Mouse (Mus musculus) heart, embryonic 10.5 days (tissue): ENCODE data around the gene Tmc5. TPM values are rescaled to one million over a fixed set of nuclear protein-coding genes. Genes with fewer than 3 reads are reported as not detected.

ENCODE experiments used
- DNase-seq: peaks from one replicate; pipeline ENCODE4 v3.0.0-alpha.2; 2017; ENCODE audit warnings: low spot score
- H3K27ac ChIP-seq: fragments of 300-500 bp; sonication (generic); 2 replicates; pipeline ENCODE4 v1.5.1; 2016; ENCODE audit warnings: mild to moderate bottlenecking
- H3K27me3 ChIP-seq: fragments of 300-500 bp; sonication (generic); 2 replicates; pipeline ENCODE4 v1.6.1; 2016; ENCODE audit warnings: mild to moderate bottlenecking; ENCODE audit not compliant: poor library complexity, insufficient read depth, severe bottlenecking
- H3K36me3 ChIP-seq: fragments of 300-500 bp; sonication (generic); 2 replicates; pipeline ENCODE4 v1.6.1; 2016; ENCODE audit warnings: mild to moderate bottlenecking, moderate library complexity
- H3K4me1 ChIP-seq: fragments of 300-500 bp; sonication (generic); 2 replicates; pipeline ENCODE4 v1.6.1; 2016; ENCODE audit warnings: mild to moderate bottlenecking
- H3K4me3 ChIP-seq: fragments of 300-500 bp; sonication (generic); 2 replicates; pipeline ENCODE4 v1.5.1; 2016; ENCODE audit warnings: mild to moderate bottlenecking, moderate library complexity
- H3K9me3 ChIP-seq: fragments of 300-500 bp; sonication (generic); 2 replicates; pipeline ENCODE4 v1.6.1; 2016; ENCODE audit warnings: mild to moderate bottlenecking, moderate library complexity
- WGBS: fragments of 180-500 bp; shearing (Covaris S2); methylation state at CpG from one replicate; pipeline ENCODE4 v1.1.7; 2016; 5-methylcytosine and 5-hydroxymethylcytosine counted together
- polyA plus RNA-seq: library from polyadenylated mRNA; unstranded; fragments of >200 nt; fragmentation: Nextera tagmentation; extraction: Ambion mirVana; gene quantifications from 2 replicates; pipeline ENCODE4 v1.2.1, GENCODE M21; 2016

The Tmc5 gene
- polyA plus RNA-seq, 1 experiment from 2014 or later: not detected

DNA sequence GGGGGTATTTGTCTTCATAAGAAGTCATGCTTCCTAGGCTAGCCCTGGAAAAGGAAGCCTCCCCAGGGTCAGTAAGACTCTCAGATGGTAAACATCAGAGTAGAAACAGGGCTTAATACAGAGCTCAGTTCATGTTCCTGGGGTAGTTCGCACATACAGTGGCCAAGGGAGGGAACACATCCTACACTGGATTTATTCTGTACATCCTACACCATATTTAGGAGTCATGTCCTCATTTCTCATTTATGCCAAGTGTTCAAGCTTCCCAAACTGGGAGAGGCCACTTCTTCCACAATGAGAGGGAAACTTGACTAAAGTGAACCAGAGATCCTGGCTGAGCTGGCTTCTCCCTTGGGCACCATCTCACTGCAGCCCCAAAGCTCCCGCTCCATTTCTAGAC, 70.7 kb downstream of the Tmc5 start:
- 0 out of 2 replicates have a peak, but pooled peaks cover 3% of the 10 kb centered on the region for H3K4me1 ChIP-seq
- H3K9me3 ChIP-seq: peaks cover 7% of the 10 kb centered on the region
- no peak overlapping the region for H3K27ac ChIP-seq
- no peaks in the 10 kb centered on the region for H3K36me3 ChIP-seq
- WGBS: 92% methylated on average over 2 of the region's 2 CpGs
- H3K27me3 ChIP-seq: peaks cover 71% of the 10 kb centered on the region
- DNase-seq: peak; percentile 53
- H3K4me3 ChIP-seq: no peak overlapping the region

GRCm38 (mm10) chr7:118670142-118670541, 73.0 kb downstream of the Tmc5 start:
- no peaks in the 10 kb centered on the region for H3K9me3 ChIP-seq
- 57% methylated on average over 4 of the region's 4 CpGs for WGBS
- 0 out of 2 replicates have a peak, but pooled peaks cover 3% of the 10 kb centered on the region for H3K4me1 ChIP-seq
- DNase-seq: no peak
- no peaks in the 10 kb centered on the region for H3K36me3 ChIP-seq
- no peak overlapping the region for H3K4me3 ChIP-seq
- no peak overlapping the region for H3K27ac ChIP-seq
- peaks cover 91% of the 10 kb centered on the region for H3K27me3 ChIP-seq

- 38% methylated on average over 4 of the region's 4 CpGs for WGBS
- Histone ChIP-seq H3K27me3 (peaks cover 69% of the 10 kb centered on the region), H3K4me1 (peaks cover 8% of the 10 kb centered on the region), H3K36me3 (no peaks in the 10 kb centered on the region), H3K4me3 (no peak overlapping the region), H3K27ac (no peak overlapping the region), H3K9me3 (no peaks in the 10 kb centered on the region)
- no peak for DNase-seq
These were observed 79.7 kb downstream of the Tmc5 start for GRCm38 (mm10) chr7:118676826-118677225.

DNA sequence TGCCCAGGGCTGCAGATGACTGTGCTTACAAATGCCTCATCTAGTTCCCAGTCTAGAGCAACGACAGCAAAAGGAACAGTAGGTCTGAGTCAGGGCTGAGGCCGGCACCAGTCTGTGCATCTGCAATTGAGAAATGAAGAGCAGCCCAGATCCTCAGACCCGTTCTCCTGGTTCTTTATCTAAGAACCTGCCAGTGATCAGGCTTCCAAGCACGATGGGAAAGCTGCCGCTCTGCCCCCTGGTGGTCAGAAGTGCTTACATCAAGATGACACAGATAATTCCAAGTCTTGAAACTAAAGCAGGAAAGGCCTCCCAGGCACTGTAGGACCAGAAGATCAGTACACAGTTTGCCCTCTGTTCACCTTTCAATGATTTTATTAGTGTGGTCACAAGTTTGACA, 91.1 kb downstream of the Tmc5 start:
- no peak overlapping the region for H3K27ac ChIP-seq
- H3K9me3 ChIP-seq: no peaks in the 10 kb centered on the region
- WGBS: 29% methylated on average over 5 of the region's 5 CpGs
- DNase-seq: peak; percentile 84
- H3K4me1 ChIP-seq: no peaks in the 10 kb centered on the region
- H3K4me3 ChIP-seq: no peak overlapping the region
- H3K36me3 ChIP-seq: peaks cover 56% of the 10 kb centered on the region
- peaks cover 69% of the 10 kb centered on the region for H3K27me3 ChIP-seq

GRCm38 (mm10) chr7:118689088-118689487, 92.0 kb downstream of the Tmc5 start:
- DNase-seq: no peak
- 80% methylated on average over 7 of the region's 7 CpGs for WGBS
- Histone ChIP-seq H3K27ac (no peak overlapping the region), H3K4me3 (no peak overlapping the region), H3K27me3 (peaks cover 63% of the 10 kb centered on the region), H3K4me1 (no peaks in the 10 kb centered on the region), H3K9me3 (no peaks in the 10 kb centered on the region), H3K36me3 (peaks cover 62% of the 10 kb centered on the region)

DNA sequence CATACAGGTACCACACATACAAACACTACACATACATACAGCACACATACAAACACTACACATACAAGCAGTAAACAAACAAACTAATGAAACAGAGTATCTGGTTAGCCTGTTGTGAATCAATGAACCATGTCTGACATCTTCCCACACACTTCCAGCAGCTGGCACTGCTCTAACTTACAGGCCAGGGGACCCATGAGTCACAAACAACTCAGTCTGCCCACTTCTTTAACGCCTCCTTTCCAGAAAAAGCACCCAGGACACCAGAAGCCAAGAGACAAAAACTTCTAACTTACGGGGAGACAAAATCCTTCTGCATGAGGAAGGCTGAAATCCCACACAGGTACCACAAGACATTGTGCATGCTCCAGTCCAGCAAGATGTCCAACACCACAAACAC, 94.2 kb downstream of the Tmc5 start:
- Histone ChIP-seq H3K27me3 (peaks cover 41% of the 10 kb centered on the region), H3K4me1 (no peaks in the 10 kb centered on the region), H3K27ac (no peak overlapping the region), H3K36me3 (peaks cover 79% of the 10 kb centered on the region), H3K9me3 (no peaks in the 10 kb centered on the region), H3K4me3 (no peak overlapping the region)
- no peak for DNase-seq
- 88% methylated on average over 2 of the region's 2 CpGs for WGBS

GRCm38 (mm10) chr7:118696146-118696545, 99.0 kb downstream of the Tmc5 start:
- Histone ChIP-seq H3K4me1 (no peaks in the 10 kb centered on the region), H3K27ac (no peak overlapping the region), H3K4me3 (no peak overlapping the region), H3K9me3 (no peaks in the 10 kb centered on the region), H3K27me3 (peaks cover 7% of the 10 kb centered on the region), H3K36me3 (peaks cover 62% of the 10 kb centered on the region)
- 94% methylated on average over 6 of the region's 6 CpGs for WGBS
- DNase-seq: no peak

- Histone ChIP-seq H3K36me3 (peaks cover 52% of the 10 kb centered on the region), H3K4me3 (no peak overlapping the region)
- WGBS: 72% methylated on average over 4 of the region's 4 CpGs
These were observed 100.1 kb downstream of the Tmc5 start for GRCm38 (mm10) chr7:118697168-118697567.

DNA sequence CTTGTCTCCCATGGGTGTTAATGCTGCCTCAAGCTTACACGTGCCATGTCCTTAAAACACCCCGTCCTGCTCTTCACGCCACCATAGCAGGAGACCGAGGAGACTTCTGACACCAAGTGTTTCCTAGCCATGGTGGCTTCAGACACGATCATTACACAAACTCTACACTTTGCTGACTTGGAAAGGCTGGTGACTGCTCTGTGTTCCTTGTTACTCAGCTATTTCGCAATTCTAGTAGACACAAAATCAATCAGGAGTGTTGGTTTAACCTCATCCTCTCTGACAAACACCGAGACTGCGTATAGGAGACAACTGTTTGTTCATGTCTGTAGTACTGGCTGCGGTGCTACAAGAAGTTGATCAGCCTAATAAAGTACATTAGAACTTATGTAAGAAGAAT, 101.8 kb downstream of the Tmc5 start:
- Histone ChIP-seq H3K4me1 (no peaks in the 10 kb centered on the region), H3K36me3 (peaks cover 41% of the 10 kb centered on the region)
- WGBS: 91% methylated on average over 9 of the region's 9 CpGs

More at GRCm38 (mm10) chr7:118697168-118697567, 100.1 kb downstream of the Tmc5 start:
- H3K4me1 ChIP-seq: no peaks in the 10 kb centered on the region
- H3K27me3 ChIP-seq: peaks cover 2% of the 10 kb centered on the region
- no peak overlapping the region for H3K27ac ChIP-seq
- no peak for DNase-seq
- H3K9me3 ChIP-seq: no peaks in the 10 kb centered on the region

GRCm38 (mm10) chr7:118703144-118703561, 106.1 kb downstream of the Tmc5 start:
- Histone ChIP-seq H3K27ac (no peak overlapping the region), H3K4me1 (0 out of 2 replicates have a peak, but pooled peaks cover 9% of the 10 kb centered on the region), H3K9me3 (no peaks in the 10 kb centered on the region), H3K27me3 (no peaks in the 10 kb centered on the region), H3K4me3 (no peak overlapping the region), H3K36me3 (peaks cover 6% of the 10 kb centered on the region)
- no peak for DNase-seq
- 93% methylated on average over 15 of the region's 15 CpGs for WGBS

More for the DNA sequence above, 101.8 kb downstream of the Tmc5 start:
- Histone ChIP-seq H3K4me3 (no peak overlapping the region), H3K27me3 (no peaks in the 10 kb centered on the region), H3K27ac (no peak overlapping the region), H3K9me3 (no peaks in the 10 kb centered on the region)
- DNase-seq: no peak

GRCm38 (mm10) chr7:118704001-118704850, 107.1 kb downstream of the Tmc5 start:
- peak overlapping the region; percentile 91 for H3K4me3 ChIP-seq
- WGBS: 78% methylated on average over 9 of the region's 9 CpGs

DNA sequence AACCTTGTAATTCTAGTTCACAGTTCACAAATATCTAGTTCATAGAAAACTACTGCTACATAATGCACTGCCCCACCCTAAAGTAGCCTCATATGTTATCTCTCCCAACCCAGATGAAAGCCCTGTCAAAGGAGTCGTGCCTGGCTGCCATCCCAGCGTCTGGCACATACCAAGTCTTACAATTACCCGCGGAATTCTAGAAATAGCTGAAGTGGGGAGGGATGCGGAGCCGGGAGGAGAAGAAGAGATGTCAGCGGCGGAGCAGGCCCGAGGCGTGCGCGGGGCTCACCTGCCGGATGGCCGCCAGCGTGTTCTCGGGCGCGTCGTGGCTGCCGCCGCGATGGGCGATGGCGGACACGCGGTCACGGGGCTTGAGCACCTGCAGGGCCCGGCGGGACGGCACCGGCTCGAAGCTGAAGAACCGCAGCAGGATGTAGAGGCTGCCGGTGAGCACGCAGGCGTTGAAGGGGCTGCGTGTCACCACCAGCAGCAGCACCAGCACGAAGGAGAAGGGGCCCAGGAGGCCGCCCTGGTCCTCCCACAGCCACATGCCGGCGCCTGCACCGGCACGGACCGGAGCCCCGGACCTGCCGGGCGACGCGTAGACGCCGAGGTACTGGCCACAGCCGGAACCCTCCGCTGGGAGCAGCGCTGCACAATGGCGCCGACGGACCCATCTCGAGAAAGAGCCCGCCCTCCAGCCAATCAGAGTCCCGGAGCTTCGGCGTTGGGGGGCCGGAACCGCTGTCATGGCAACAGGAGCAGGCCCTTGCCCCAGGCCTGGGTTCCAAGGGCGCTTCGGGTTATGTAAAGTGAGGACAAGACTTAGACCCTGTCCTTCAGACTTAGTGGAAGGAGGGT, 108.2 kb downstream of the Tmc5 start, which contains the start of gene Gde1:
Gene Gde1 (minus strand): TSS at position 678 of the 861 bp plus-strand sequence.
- Histone ChIP-seq H3K27me3 (no peaks in the 10 kb centered on the region), H3K4me3 (peak within 1 kb of the TSS; percentile 91), H3K9me3 (no peaks in the 10 kb centered on the region), H3K27ac (peak within 1 kb of the TSS; percentile 95), H3K36me3 (no peaks in the 10 kb centered on the region), H3K4me1 (0 out of 2 replicates have a peak, but pooled peaks cover 9% of the 10 kb centered on the region)
- under 1% methylated on average over 66 of the region's 66 CpGs for WGBS
- peak; percentile 97 for DNase-seq

More at GRCm38 (mm10) chr7:118704001-118704850, 107.1 kb downstream of the Tmc5 start:
- DNase-seq: no peak
- H3K4me1 ChIP-seq: 0 out of 2 replicates have a peak, but pooled peaks cover 9% of the 10 kb centered on the region
- no peaks in the 10 kb centered on the region for H3K9me3 ChIP-seq
- H3K36me3 ChIP-seq: no peaks in the 10 kb centered on the region
- H3K27me3 ChIP-seq: no peaks in the 10 kb centered on the region
- 0 out of 2 replicates have a peak overlapping the region, but pooled peaks have one; percentile 95 for H3K27ac ChIP-seq
